Mouse (Mus musculus) midbrain, embryonic 12.5 days (tissue): ENCODE results near the gene Pknox1. TPM values are rescaled to one million over a fixed set of nuclear protein-coding genes. Genes with fewer than 3 reads are reported as not detected.
A peak's percentile ranks its signal among the peaks of the same experiment; 100 is the strongest.

Experiments
- ATAC-seq: fragments of 200-750 bp; cut with Nextera tagmentation; 2 replicates; pipeline ENCODE4 v1.8.0; 2017; ENCODE audit warnings: low read depth, moderate TSS enrichment, moderate library complexity; ENCODE audit not compliant: low FRiP score
- H3K27ac ChIP-seq: fragments of 300-500 bp; sonication (generic); replicated peaks from 2 replicates; pipeline ENCODE4 v1.5.1; 2016; ENCODE audit warnings: mild to moderate bottlenecking
- H3K27me3 ChIP-seq: fragments of 300-500 bp; sonication (generic); 2 replicates; pipeline ENCODE4 v1.6.1; 2016; ENCODE audit warnings: mild to moderate bottlenecking
- H3K36me3 ChIP-seq: fragments of 300-500 bp; sonication (generic); 2 replicates; pipeline ENCODE4 v1.6.1; 2016
- H3K4me1 ChIP-seq: fragments of 300-500 bp; sonication (generic); 2 replicates; pipeline ENCODE4 v1.6.1; 2016
- H3K4me2 ChIP-seq: fragments of 300-500 bp; sonication (generic); replicated peaks from 2 replicates; pipeline ENCODE4 v1.6.1; 2016; ENCODE audit warnings: mild to moderate bottlenecking, moderate library complexity
- H3K4me3 ChIP-seq: fragments of 300-500 bp; sonication (generic); 2 replicates; pipeline ENCODE4 v1.5.1; 2016; ENCODE audit warnings: mild to moderate bottlenecking
- H3K9ac ChIP-seq: fragments of 300-500 bp; sonication (generic); replicated peaks from 2 replicates; pipeline ENCODE4 v1.6.1; 2016; ENCODE audit warnings: mild to moderate bottlenecking, moderate library complexity
- H3K9me3 ChIP-seq: fragments of 300-500 bp; sonication (generic); 2 replicates; pipeline ENCODE4 v1.6.1; 2016; ENCODE audit warnings: mild to moderate bottlenecking
- WGBS: fragments of 180-500 bp; shearing (Covaris S2); methylation state at CpG from one replicate; pipeline ENCODE4 v1.1.7; 2016; 5-methylcytosine and 5-hydroxymethylcytosine counted together
- microRNA-seq: library from miRNA; unstranded; fragments of <30 nt; microRNA quantifications from one replicate; pipeline ENCODE4, GENCODE M21; 2017
- polyA plus RNA-seq: library from polyadenylated mRNA; unstranded; fragments of >200 nt; fragmentation: Nextera tagmentation; extraction: Ambion mirVana; gene quantifications from 2 replicates; pipeline ENCODE4 v1.2.1, GENCODE M21; 2016

Gene Pknox1
- polyA plus RNA-seq, 1 experiment from 2014 or later, result 25.7 TPM

DNA sequence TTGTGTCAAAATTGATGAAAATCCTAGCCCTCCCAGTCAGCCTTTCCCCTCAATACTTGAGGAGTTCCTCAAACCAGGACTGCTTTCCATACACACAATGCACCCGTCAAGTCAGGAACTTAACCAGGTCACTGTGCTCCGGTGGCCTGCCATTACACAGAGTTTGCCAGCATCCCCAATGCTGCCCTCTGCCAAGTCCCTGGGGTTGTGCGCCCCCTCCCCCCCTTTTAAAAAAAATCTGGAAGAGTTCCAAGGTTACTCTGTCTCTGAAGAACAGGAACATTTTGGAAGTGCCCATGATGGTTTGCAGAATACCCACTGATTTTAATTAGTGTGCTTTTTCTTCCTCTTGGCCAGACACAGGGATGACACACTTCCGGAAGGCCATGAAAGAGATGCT lies 75.1 kb downstream of the Pknox1 start:
- Histone ChIP-seq H3K4me1 (peaks cover 24% of the 10 kb centered on the region), H3K4me3 (no peak overlapping the region), H3K27ac (no peak overlapping the region), H3K4me2 (no peak overlapping the region), H3K27me3 (peaks cover 47% of the 10 kb centered on the region), H3K36me3 (no peaks in the 10 kb centered on the region), H3K9me3 (no peaks in the 10 kb centered on the region), H3K9ac (no peak overlapping the region)
- 72% methylated on average over 4 of the region's 4 CpGs for WGBS
- no peak for ATAC-seq

GRCm38 (mm10) chr17:31642331-31642730 lies 77.8 kb downstream of the Pknox1 start:
- no peak for ATAC-seq
- peaks cover 8% of the 10 kb centered on the region; the same call in 1 of the 2 replicates for H3K4me1 ChIP-seq
- H3K9me3 ChIP-seq, result no peaks in the 10 kb centered on the region
- no peak overlapping the region for H3K9ac ChIP-seq
- no peak overlapping the region for H3K4me2 ChIP-seq
- H3K36me3 ChIP-seq, result peaks cover 16% of the 10 kb centered on the region
- H3K27ac ChIP-seq, result no peak overlapping the region
- 24% methylated on average over 8 of the region's 8 CpGs for WGBS
- peaks cover 21% of the 10 kb centered on the region for H3K27me3 ChIP-seq
- H3K4me3 ChIP-seq, result no peak overlapping the region

DNA sequence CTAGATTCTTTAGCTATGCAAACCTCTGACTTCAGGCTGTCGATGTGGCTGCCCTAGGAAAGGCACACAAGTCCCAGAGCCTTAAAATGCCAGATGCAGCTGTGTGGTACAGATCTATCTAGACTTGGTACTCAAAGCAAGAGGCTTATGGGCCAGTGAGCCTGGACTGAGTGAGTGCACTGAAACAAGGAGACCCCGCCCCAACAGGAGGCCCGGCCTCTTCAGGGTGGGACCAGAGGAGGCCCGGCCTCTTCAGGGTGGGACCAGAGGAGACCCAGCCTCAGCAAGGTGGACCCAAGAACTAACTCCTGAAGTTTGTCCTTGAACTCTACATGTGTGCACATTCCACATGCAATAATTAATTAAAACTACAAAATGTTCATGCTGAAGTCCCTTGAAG lies 78.4 kb downstream of the Pknox1 start:
- Histone ChIP-seq H3K9ac (no peak overlapping the region), H3K27ac (no peak overlapping the region), H3K36me3 (peaks cover 22% of the 10 kb centered on the region), H3K27me3 (peaks cover 15% of the 10 kb centered on the region), H3K4me1 (peaks cover 2% of the 10 kb centered on the region; the same call in 1 of the 2 replicates), H3K4me3 (no peak overlapping the region), H3K4me2 (no peak overlapping the region), H3K9me3 (no peaks in the 10 kb centered on the region)
- no peak for ATAC-seq
- 71% methylated on average over 4 of the region's 4 CpGs for WGBS

DNA sequence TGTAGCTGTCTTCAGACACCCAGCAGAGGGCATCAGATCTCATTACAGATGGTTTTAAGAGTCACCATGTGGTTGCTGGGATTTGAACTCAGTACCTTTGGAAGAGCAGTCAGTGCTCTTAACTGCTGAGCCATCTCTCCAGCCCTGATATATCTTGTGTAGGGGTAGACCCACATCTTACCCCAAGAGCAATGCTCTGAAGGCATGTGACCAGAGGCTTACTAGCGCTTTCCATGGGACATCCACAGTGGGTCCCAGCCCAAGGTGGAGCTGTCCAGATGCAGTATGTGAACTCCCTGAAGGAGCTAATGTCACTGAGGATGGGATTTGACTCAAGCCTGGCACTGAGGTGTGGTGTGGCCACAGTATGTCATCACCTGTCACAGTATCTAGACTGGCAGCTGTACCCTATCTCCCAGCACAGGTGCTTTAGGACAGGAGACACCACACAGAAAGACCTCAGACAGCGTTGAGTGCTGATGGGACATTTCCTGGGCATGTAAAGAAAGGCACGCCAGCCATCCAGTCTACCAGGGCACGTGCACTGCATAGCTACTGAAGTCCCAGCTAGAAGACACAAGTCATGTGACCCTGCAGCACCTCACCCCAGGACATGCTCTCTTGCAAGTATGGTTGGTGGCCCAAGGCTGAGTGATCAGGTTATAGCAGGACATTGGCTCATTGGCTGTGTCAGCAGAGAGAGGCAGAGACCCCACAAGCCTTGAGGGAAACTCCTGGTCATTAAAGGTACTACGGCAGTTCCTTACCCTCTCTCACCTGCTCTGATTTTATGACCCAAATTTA lies 81.9 kb downstream of the Pknox1 start:
- Histone ChIP-seq H3K9ac (no peak overlapping the region), H3K27ac (no peak overlapping the region), H3K9me3 (no peaks in the 10 kb centered on the region), H3K27me3 (no peaks in the 10 kb centered on the region), H3K4me3 (no peak overlapping the region), H3K4me1 (no peaks in the 10 kb centered on the region), H3K36me3 (peaks cover 56% of the 10 kb centered on the region), H3K4me2 (no peak overlapping the region)
- ATAC-seq, result no peak
- 94% methylated on average over 5 of the region's 5 CpGs for WGBS

DNA sequence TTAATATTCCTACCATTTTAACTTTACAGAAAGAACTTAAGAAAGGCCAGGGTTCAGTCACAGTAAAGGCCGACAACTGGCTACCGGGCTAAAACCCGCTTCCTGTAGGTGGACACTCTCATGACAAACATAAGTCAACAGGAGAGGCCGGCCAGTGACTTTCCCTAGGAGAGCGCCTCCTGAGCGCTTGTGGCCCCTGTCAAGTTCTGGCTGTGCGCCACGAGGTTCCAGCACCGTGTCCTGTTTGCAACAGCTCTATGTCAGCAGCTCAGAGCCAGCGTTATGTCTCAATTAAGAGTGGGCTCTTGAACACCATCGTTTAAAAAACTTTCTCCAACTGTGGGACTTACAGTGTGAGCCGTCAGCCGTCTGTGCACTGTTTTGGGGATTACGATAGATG lies 87.6 kb downstream of the Pknox1 start:
- Histone ChIP-seq H3K27ac (no peak overlapping the region), H3K27me3 (no peaks in the 10 kb centered on the region), H3K9ac (no peak overlapping the region), H3K4me2 (no peak overlapping the region), H3K36me3 (peaks cover 86% of the 10 kb centered on the region), H3K4me3 (no peak overlapping the region), H3K4me1 (peaks cover 3% of the 10 kb centered on the region), H3K9me3 (no peaks in the 10 kb centered on the region)
- WGBS, result 92% methylated on average over 14 of the region's 14 CpGs
- no peak for ATAC-seq

GRCm38 (mm10) chr17:31653277-31653676 lies 88.7 kb downstream of the Pknox1 start:
- Histone ChIP-seq H3K27me3 (no peaks in the 10 kb centered on the region), H3K4me1 (peaks cover 9% of the 10 kb centered on the region), H3K27ac (no peak overlapping the region), H3K9me3 (no peaks in the 10 kb centered on the region), H3K36me3 (peaks cover 75% of the 10 kb centered on the region), H3K4me2 (no peak overlapping the region), H3K4me3 (no peak overlapping the region), H3K9ac (no peak overlapping the region)
- 90% methylated on average over 6 of the region's 6 CpGs for WGBS
- ATAC-seq, result no peak

DNA sequence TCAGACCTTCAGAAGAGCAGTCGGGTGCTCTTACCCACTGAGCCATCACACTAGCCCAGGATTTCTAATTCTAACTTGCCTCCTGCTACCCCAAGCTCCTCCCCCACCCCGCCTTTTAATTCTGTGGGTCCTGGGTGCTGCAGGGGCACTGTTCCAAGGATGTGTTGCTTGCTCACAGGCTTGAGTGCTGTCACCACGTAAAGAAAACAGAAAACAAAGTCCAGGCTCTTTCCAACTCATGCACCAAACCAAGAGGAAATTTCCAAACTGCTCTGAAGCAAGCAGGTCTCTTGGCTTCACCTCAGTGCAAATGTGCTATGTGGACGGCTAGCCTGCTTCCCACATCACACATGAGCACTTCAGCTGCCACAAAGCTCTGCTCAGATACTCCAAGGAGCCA lies 90.8 kb downstream of the Pknox1 start:
- 0 out of 2 replicates have a peak overlapping the region, but pooled peaks have one; percentile 15 for H3K27ac ChIP-seq
- peaks cover 14% of the 10 kb centered on the region for H3K4me1 ChIP-seq
- no peak overlapping the region for H3K4me2 ChIP-seq
- 78% methylated on average over 4 of the region's 4 CpGs for WGBS
- no peak for ATAC-seq
- H3K9me3 ChIP-seq, result no peaks in the 10 kb centered on the region
- no peak overlapping the region for H3K9ac ChIP-seq
- H3K36me3 ChIP-seq, result peaks cover 55% of the 10 kb centered on the region
- H3K4me3 ChIP-seq, result no peak overlapping the region
- H3K27me3 ChIP-seq, result no peaks in the 10 kb centered on the region

DNA sequence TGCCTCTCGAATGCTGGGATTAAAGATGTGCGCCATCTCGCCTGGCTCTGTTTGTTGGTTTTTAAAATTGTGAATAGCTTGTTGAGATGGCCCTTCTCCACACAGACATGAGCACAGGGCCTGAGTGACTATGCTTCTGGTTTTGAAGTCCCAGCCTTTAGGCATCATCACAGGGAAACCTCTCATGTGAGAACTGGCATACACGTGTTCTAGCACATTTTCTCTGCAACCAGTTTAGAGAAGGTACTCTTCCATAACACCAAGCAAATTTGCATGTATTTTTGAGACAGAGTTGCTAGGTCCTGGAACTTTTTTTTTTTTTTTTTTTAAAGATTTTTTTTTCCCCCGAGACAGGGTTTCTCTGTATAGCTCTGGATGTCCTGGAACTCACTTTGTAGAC lies 92.1 kb downstream of the Pknox1 start:
- Histone ChIP-seq H3K36me3 (peaks cover 42% of the 10 kb centered on the region), H3K4me3 (no peak overlapping the region), H3K4me1 (peaks cover 14% of the 10 kb centered on the region), H3K27ac (no peak overlapping the region), H3K27me3 (no peaks in the 10 kb centered on the region), H3K9me3 (no peaks in the 10 kb centered on the region), H3K9ac (no peak overlapping the region), H3K4me2 (no peak overlapping the region)
- WGBS, result 93% methylated on average over 5 of the region's 5 CpGs
- ATAC-seq, result no peak

Small RNA genes lying within 50 kb of the gene (microRNA-seq; reads per million reads assigned to microRNA genes)
- not detected for gene Gm24970

Other genes with a start within 250 kb of the Pknox1 start
- 30.3 and 32.4 TPM in 2 replicates for gene Pde9a, start 178.5 kb upstream of the Pknox1 start, polyA plus RNA-seq
- gene Wdr4, start 44.8 kb upstream of the Pknox1 start, polyA plus RNA-seq, result 42.2 and 43.7 TPM in 2 replicates
- 257 and 265 TPM in 2 replicates for gene Ndufv3, start 44.6 kb upstream of the Pknox1 start, polyA plus RNA-seq
- 1.2 and 1.3 TPM in 2 replicates for gene Cbs, start 72.5 kb downstream of the Pknox1 start, polyA plus RNA-seq
- 325 TPM in 2 replicates for gene U2af1, start 94.2 kb downstream of the Pknox1 start, polyA plus RNA-seq
- gene Cryaa, start 113.1 kb downstream of the Pknox1 start, polyA plus RNA-seq, result 0.18 TPM in 1 of 2 replicates, not detected in the other